Mouse (Mus musculus): Measurements from ENCODE around the gene Kalrn.

The Kalrn gene

DNA sequence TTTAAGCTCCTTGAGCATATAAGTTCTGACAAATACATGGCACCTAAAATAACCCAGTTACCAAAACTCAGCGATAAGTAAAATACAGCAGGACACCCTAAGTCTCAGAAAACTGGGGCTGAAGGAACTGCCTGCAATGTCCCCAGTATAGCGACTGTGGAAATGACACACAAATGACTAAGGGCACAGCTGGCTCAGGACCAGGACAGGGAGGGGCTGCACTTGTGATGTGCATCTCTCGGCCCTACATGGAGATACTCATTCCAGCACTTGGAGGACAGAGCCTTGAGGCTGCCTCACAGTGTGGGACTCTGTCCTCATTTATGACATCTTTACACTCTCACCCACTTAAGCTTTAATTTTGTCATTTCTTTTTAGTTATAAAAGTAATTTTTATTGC is 497.2 kb downstream of the Kalrn start:
- no peak for DNase-seq (ENCODE audit: low spot score in 2 of 2)

DNA sequence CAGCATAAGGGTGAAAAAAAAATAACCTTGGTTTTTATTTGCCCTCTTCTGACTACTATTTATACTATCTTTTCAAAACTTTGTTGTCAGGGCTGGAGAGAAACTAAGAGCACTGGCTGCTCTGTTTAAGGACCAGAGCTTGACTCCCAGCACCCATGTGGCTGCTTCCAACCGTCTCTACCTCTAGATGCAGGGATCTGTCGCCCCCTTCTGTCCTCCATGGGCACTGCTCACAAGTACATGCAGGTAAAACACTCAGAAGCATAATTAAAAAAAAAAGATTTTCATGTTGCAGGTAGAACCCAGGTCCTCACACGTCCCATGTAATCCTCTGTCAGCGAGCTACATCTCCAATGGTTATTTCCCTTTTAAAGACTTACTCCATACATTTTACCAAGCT is 499.4 kb downstream of the Kalrn start:
- DNase-seq (ENCODE audit: low spot score in 2 of 2): no peak

DNA sequence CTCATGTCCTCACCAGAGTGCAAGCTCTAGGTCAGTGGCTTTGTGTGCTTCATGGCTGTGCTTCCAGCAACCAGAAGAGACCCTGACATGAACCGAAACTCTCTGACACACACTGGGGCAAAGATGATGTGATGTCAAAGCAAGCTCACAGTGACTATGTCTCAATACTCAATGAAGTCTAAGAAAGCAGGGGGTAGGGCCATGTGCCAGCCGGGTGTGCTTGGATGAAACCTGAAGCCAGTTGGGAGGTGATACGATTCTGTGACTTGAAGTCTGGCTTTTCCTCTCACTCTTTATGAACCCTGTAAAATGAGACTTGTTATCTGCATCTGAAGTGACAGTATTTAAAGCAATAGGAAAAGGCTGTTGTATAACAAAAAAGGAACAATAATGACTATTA is 501.2 kb downstream of the Kalrn start:
- DNase-seq (ENCODE audit: low spot score in 2 of 2): no peak

DNA sequence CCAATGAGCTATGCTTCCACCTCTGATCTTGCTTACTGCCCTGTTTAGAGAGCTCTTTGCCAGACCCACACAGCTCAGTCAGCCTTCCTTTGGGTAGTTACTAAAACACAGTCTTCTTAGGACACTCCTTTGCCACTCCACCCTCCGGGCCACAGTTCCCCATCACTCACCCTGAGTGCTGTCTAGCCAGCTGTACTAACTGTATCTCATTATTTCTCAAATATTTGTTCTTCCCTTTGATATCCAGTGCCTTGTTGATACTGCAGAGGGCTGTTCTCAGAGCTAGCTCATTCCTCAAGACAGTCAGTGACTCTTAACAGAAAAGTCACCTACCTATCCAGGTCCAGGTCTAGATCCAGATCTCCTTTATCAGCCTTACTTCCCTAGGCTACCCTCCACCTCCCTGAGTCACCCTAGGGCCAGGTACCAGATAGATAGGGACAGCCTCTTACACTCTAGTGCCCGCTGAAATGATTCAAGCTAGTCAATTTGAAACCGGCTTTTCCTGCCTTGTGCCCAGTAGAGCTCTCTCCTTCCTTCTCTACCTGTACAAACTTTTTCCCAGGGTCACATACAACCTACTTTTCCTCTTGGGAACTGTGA is 502.0 kb downstream of the Kalrn start:
- DNase-seq (ENCODE audit: low spot score in 2 of 2): no peak

DNA sequence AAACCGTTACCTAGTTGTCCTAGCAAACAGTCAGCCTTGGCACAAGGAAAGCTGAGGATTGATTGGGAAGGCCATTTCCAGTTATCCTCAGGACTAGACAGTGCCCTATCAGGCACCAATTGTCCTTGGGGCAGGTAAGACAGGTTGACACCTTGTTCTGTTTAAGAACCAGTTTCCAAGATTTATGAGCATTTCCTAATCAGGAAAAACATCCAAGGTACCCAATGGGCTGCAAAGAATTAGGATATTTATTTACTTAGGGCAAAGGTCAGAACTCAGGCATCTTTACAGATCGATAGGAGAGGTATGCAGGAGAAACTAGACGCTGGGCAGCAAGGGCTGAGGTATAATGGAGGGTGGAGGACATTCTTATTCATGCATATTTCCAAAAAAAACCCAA is 503.9 kb downstream of the Kalrn start:
- DNase-seq (ENCODE audit: low spot score in 2 of 2): no peak

DNA sequence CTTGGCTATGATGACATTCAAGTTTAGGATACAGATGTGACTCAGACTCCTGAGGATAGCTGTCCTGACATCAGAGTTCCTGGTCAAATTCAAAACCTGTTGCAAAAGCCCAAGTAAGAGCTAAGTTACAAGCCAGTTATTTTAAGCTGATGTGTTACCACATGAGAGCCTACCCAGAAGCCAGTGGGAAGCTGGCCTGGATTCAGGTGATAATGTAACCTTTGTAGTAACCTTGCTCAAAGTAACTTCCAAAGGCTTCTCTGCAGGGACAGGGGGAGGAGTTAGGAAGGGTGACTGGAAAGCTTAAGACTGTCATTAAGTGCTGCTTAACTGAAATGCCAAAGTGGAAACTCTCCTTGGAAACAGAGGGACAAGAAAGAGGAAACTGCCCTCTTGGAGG is 506.4 kb downstream of the Kalrn start:
- DNase-seq (ENCODE audit: low spot score in 2 of 2): no peak

DNA sequence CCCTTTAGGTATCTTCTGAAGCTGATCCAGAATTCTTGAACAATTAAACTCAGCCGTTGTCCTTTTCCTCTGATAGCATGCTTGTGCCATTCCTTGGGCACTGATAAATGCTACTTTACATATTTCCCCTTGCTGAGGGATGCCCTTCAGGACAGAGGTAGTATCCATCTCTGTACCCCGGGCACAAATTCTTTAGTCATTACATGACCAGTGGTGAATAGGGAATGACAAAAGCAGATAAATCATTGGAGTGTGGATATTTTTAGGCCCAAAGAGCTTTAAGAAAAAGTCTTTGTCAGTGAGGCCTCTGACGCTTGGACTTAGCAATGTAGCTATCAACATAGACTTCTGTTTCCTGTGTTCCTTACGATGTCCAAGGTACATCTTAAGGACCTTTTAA is 507.0 kb downstream of the Kalrn start:
- DNase-seq (ENCODE audit: low spot score in 2 of 2): no peak

DNA sequence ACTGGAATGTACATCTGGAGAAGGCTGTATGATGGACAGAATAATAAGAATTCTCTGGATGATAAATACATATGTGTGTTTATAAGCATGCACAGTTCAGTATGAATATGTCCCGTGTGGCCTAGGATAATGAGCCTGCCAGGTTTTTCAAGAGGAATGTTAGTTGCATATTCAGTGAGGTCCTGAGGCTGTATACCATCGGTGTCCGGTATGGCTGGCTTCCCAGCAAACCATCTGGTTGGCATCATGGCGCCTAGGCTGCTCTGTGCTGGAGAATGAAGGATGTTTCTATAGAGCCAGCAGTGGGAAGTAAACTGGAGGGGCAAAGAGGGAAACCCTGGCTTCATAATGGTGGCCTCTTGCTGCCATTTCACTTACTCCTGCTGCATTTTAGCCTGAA is 510.0 kb downstream of the Kalrn start:
- DNase-seq (ENCODE audit: low spot score in 2 of 2): no peak

DNA sequence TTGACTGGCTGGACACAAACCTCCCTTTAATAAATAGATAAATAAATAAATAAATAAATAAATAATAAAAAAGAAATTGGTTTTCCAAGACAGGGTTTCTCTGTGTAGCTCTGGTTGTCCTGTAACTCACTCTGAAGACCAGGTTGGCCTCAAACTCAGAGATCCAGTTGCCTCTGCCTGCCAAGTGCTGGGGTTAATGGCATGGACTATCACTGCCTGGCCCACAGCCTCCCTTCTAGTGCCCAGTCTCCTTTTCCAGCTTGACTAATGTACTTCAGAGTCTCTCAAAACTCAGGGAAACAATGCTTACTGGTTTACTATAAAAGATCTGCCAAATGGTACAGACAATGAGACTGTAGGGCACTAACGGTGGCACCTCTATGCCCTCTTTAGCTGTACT is 511.7 kb downstream of the Kalrn start:
- no peak for DNase-seq (ENCODE audit: low spot score in 2 of 2)

DNA sequence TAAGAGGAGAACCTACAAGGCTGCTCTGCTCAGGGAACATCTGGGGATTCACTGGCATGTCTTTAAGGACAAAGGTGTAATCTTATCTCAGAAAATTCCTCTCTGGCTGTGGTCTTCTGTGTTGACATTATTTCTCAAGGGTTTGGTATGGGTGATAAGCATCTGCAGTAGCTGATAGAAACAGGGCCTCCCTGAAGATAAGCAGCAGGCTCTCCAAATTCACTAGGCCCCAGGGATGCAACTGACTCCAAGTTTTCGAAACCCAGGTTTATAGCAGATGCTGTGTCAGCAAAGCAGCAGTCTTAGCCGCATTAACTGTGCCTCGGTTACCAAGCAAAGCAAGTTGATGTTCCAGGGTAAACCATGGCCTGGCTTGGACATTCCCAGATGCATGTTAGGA is 514.7 kb downstream of the Kalrn start:
- no peak for DNase-seq (ENCODE audit: low spot score in 2 of 2)

DNA sequence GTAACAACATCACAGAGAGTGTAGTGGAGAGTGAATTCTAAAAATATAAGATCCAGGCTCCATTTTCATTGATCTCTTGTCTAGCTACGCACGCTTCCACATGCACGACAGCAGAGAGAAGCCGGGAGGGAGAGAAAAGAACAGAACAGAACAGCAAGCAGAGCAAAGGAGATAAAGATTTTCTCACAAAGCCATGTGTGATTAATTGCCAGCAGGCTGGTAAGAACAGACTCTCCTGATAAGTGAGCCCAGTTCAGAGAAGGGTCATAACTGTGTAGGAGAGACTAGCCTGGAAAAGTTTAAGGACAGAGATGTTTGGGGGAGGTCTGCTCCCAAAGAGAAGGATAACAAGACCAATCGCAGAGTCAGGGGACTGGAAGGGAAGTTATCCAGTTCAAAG is 515.9 kb downstream of the Kalrn start:
- no peak for DNase-seq (ENCODE audit: low spot score in 2 of 2)

DNA sequence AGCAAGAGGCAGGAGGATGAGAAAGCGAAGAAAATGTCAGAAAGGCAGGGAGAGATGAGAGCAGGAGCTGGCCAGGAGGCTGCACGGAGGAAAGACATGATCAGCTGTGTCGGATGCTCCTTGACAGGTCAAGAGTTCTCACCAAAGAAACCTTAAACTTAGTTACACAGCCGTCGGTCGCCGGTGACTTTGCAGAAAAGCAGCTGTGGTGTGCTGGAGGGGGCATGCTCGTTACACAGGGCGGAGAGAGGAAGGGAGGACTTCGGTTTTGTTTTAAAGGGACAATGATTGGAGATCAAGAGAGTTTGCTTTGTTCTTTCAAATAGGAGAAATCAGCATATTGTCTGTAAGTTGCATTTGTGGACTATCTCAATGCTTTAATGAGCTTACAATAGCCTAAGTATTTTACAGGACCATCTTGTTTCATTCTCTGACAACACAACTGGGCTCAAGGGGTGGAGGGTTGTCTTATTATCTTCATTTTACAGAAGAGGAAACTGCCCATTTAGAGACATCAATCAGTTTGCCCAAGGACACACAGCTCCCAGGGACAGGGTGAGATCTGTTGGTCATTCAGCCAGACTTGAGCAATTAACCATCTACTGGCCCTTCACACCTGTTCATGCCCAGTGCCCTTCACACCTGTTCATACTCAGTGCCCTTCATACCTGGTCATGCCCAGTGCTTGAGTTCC is 516.8 kb downstream of the Kalrn start:
- DNase-seq (ENCODE audit: low spot score in 2 of 2): no peak

DNA sequence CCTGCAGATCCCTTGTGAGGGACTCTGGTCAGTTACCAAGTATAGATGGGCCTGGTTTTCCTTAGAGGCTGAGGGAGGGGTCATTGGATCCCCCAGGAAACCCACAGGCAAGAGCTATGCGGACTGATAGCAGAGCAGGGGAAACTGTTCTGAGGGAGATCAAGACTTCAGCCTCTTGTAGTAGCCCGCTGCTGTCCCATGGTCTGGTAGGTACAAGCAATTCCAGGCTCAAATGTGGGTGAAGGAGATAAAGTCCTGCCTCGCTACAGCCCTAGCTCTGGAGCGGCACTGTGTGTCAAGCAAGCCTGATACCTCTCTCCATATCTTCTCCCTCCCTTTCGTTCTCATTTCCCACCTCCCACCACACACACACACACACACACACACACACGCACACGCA is 523.2 kb downstream of the Kalrn start:
- DNase-seq (ENCODE audit: low spot score in 2 of 2): peak; percentile 30 to 37

DNA sequence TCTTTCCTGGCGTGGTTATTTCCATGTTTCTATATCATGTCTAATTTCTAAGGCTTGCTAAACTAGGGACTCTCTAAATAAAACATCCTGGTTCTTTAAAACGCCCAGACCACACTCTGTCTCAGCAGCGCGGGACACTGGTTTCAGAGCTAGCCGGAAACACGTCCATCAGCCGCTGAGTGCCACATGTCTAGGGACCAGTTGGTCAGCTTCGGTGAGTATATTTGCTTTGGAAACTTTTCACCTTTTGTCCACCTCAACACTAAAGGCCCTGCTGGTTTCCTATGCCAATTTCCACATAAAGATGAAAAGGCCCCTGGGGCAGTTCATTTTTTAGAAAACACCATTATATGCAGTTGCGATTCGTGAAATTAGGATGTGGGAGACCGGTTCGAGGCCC is 524.0 kb downstream of the Kalrn start:
- DNase-seq (ENCODE audit: low spot score in 2 of 2): no peak

DNA sequence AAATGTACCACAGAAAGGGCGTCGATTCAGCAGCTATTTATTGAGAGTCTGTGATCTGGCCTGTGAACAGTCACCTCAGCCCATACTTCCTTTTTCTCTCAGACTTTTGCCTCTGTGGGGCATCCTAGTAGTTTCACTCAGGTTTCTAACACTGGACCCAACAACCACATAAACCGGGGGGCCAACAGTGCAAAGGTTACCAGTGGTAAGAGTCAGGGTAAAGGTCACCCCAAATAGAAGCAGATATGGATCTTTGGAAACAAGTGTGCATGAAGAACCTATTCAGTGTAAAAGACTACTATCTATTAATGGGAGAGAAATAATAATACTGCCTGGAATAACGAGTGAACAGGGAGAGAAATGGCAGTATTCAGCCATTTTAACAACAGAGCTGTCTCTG is 525.1 kb downstream of the Kalrn start:
- DNase-seq (ENCODE audit: low spot score in 2 of 2): no peak

DNA sequence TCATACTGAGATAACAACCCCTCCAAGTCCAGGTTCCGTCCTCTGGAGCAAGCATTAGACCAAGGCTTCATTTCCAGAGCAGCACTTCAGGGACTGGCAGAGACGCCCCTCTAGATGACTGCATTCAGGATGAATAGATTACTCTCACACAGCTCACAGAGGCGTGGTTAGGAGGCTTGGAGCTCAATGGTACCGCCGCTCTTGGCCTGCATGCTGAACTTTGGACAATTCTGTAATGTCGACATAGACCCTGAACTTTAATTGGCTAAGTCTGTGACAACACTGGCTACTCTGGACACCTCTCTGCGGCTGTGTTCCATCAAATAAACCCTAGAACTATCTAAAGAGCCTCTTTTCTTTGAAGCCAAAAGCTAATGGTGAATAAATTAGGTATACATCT is 525.8 kb downstream of the Kalrn start:
- DNase-seq (ENCODE audit: low spot score in 2 of 2): no peak

DNA sequence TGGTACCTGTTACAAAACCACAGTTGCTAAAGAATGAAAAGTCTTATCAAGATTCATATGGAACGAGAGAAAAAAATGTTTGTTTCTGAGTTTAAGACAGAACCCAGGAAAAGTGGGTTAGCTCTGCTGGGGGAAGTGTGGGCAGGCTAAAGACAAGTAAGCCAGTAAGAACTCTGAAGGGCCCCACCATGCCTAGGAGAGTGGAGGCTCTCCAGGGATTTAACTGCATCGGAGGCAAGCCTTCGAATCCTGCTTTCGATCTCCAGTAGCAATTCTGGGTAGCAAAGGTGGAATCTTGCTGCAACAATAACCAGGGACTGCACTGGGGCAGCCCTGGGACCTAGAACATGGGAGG is 526.3 kb downstream of the Kalrn start:
- DNase-seq (ENCODE audit: low spot score in 2 of 2): no peak

DNA sequence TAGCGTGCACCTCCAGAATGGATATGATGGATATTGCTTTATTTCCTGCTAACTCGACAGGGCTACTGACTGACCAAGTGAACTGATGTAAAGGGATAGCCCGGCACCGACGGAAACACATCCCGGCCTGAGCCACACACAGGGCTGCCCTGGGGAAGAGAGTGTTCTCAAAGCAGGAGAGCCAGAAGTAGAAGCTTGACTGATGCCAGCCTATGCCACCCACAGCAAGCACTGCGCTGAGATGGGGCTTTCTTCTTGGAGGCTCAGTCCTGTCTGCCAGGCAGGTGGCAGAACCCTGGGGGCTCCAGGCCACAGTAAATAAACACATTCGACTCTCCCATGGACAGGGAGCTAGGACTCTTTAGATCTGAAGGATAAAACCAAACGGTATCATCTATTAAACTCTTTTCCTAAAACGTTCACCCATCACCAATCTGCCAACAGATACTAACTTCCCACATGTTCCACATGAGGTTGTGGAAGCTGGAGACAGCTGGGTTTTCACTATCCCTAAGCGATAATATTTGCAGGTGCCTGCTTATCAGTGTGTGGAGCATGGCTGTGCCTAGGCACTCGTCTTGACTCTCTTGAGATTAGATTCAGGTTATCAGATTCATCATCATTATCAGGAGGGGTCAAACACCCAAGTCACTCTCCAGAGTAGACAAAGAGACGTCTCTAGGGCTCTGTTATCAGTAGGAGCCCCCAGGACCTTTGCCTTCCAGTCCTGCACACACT is 526.9 kb downstream of the Kalrn start:
- no peak for DNase-seq (ENCODE audit: low spot score in 2 of 2)

DNA sequence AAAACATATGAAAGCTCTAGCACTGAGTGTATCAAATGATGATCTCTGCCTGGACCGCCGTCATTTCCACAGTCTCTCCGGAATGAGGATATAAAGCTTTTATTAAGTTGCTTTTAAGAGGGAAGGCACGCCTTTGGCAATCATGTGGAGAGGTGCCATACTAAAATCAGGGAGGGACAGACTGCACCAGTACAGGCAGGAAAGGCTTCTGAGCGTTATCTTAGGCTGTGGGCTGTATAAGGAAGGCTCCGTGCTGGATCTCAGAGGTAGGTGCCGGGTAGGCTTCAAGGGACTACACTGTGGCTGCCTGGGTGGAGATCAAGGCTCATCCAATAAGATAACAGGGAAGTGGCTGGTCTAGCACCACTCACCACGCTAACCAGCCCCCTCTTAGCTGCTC is 528.8 kb downstream of the Kalrn start:
- no peak for DNase-seq (ENCODE audit: low spot score in 2 of 2)

DNA sequence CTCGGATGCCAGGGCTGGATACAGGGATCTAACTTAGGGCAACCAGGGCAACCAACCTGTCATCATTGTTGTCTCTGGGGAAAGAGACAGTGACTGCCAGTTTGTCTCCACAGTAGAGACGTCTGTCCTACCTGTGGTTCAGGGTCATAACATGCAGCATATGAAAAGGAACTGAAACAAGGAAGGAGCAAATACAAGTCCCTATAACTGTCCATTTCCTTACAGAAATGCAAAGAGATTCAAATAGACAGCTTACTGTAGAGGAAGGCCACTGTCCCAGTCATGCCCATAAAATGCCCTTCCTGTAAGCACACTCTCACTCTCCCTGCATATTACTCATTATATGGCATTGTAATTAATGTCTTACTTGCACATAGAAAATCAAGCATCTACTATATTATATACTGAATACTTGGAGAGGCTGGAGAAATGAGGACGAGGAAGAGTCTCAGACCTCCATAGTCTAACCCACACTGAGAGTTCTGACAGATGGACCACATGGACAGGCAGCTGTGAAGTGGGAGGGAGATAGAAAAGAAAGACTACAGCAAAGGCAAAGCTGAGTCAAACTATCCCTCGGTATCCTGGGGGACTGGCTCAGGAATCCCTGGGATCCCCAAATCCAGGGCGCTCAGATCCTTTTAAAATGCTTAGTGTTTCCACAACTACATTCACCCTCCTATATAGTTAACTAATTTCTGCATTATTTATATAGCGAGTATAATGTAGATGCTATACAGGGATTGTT is 530.1 kb downstream of the Kalrn start:
- DNase-seq (ENCODE audit: low spot score in 2 of 2): no peak

DNA sequence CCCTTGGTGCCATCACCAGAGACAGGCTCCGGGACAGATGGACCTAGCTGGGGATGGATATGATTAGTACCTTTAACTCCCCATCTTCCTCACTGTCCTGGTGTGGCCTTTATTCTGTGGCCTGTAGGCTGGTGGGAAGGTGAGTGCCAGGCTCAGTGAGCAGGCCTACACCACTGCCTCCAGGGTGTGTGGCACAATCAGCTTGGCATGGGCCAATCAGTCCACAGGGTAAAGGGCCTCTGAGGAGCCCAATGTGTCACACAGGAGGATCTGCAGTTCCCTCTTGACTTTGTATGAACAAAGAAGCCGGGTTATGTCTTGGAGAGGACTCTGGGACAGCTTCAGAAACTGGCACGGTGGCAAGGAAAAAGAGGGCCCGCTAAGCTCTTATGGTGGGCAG is 530.7 kb downstream of the Kalrn start:
- DNase-seq (ENCODE audit: low spot score in 2 of 2): no peak

DNA sequence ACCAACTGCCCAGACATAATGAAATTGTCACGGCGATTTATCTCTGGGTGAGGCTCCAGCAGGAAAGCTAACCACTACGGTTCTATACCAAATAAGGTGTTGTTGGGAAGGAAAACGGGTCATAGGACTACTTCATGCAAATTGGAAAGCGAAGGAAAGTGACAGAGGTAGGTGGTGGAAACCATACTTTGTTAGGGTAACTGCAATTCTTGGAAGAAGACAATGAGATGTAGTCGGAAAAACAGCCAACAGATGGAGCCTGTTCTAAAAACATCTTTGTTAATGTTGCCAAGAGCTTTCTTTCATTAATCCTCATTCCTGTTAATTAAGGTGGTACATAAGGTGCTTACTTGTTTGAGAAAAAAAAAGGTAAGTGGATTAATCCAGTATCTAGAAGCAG is 533.1 kb downstream of the Kalrn start:
- DNase-seq (ENCODE audit: low spot score in 2 of 2): no peak

DNA sequence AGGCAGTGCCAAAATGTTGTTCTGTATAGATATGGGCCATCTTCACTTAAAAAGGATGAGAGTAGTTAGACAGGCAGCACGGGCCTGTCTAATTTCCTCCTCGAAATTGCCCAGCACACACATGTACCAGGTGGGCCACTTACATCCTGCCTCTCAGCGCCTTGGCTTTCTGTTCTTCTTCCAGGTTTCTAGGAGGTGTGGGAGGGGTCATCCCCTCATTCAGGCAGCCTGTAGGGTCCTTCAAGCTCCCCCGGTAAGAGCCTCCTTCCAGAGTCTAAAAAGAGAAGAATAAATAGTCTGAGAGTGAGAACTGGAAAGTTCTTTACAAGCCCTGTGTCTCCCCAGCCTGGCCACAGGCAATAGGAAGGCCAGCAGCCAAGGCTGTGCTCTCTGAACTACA is 533.6 kb downstream of the Kalrn start:
- DNase-seq (ENCODE audit: low spot score in 2 of 2): no peak
